13 mouse cellular contexts compared by ENCODE assay signal in genomic region chr9:49744286-49744685, GRCm38 (mm10).
"Had no signal": no experiment of that assay in that cellular context is flagged by ENCODE, and none has a peak within 500 bp of the region (broad histone marks: within the 10 kb centered on the region; RNA-seq: fewer than 3 reads in every experiment).

No protein-coding gene starts in this region.

- H3K27ac ChIP-seq: kidney, embryonic 15.5 days; limb, embryonic 15.5 days; liver, embryonic 12.5 days; lung, embryonic 15.5 days; midbrain, embryonic 15.5 days; stomach, embryonic 15.5 days had no signal

- ATAC-seq: intestine, embryonic 16.5 days; liver, embryonic 12.5 days; midbrain, embryonic 15.5 days had no signal

- H3K9ac ChIP-seq: kidney, embryonic 15.5 days; limb, embryonic 15.5 days; liver, embryonic 12.5 days; lung, embryonic 15.5 days; midbrain, embryonic 15.5 days; stomach, embryonic 15.5 days had no signal

- H3K27me3 ChIP-seq: kidney, embryonic 15.5 days; limb, embryonic 15.5 days; liver, embryonic 12.5 days; lung, embryonic 15.5 days; midbrain, embryonic 15.5 days; stomach, embryonic 15.5 days had no signal

- H3K4me3 ChIP-seq: kidney, embryonic 15.5 days; limb, embryonic 15.5 days; liver, embryonic 12.5 days; lung, embryonic 15.5 days; midbrain, embryonic 15.5 days; stomach, embryonic 15.5 days had no signal

- H3K36me3 ChIP-seq: kidney, embryonic 15.5 days; limb, embryonic 15.5 days; liver, embryonic 12.5 days; lung, embryonic 15.5 days; midbrain, embryonic 15.5 days; stomach, embryonic 15.5 days had no signal

- H3K9me3 ChIP-seq: kidney, embryonic 15.5 days; limb, embryonic 15.5 days; liver, embryonic 12.5 days; lung, embryonic 15.5 days; midbrain, embryonic 15.5 days; stomach, embryonic 15.5 days had no signal

- H3K4me1 ChIP-seq: liver, embryonic 12.5 days had no signal

- DNase-seq: kidney, adult 2 months; kidney, postnatal 14 days; left cerebral cortex, postnatal 4 days; lung, postnatal 14 days; right cerebral cortex, postnatal 14 days; thymus, postnatal 36 days had no signal

- H3K4me2 ChIP-seq: kidney, embryonic 15.5 days; limb, embryonic 15.5 days; liver, embryonic 12.5 days; lung, embryonic 15.5 days; midbrain, embryonic 15.5 days; stomach, embryonic 15.5 days had no signal
